Mouse (Mus musculus): ENCODE measurements around the gene Pnkd. TPM values are rescaled to one million over a fixed set of nuclear protein-coding genes. Genes with fewer than 3 reads are reported as not detected.

Pnkd gene
- polyA plus RNA-seq, 1 experiment: 50.1 TPM

DNA sequence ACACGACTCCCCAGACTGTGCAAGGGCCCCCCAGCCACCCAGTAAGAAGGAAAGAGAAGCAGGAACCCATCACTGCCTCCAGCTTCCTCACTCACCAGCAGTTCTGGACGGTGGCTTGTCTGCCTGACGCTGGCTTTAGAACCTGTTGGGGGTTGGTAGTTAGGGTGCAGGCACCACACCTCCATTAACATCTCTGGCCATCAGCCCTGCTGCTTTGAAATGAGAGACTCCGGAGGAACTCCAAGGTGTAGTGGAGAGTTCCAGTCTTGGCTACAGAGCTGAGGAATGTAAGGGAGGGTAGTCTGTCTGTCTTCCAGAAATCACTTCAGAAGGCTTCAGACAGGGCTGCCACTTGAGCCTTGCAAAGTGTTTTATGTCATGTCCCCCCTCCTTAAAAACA, 85.3 kb downstream of the Pnkd start:
- no peaks in the 10 kb centered on the region for H3K36me3 ChIP-seq (ENCODE audit: control insufficient read depth, insufficient read depth, low read length)
- DNase-seq: no peak
- 37% methylated on average over 4 of the region's 4 CpGs for WGBS
- H3K4me3 ChIP-seq (ENCODE audit: control insufficient read depth, insufficient read depth, low read length): no peak overlapping the region
- no peak overlapping the region for H3K27ac ChIP-seq (ENCODE audit: control insufficient read depth, insufficient read depth, low read length)
- peaks cover 7% of the 10 kb centered on the region for H3K4me1 ChIP-seq (replicated peaks; ENCODE audit: control insufficient read depth, insufficient read depth, low read length)
- H3K27me3 ChIP-seq (ENCODE audit: control insufficient read depth, insufficient read depth, low read length): no peaks in the 10 kb centered on the region
- TF ChIP-seq CTCF (IDR thresholded peaks at IDR 0.05; ENCODE audit: borderline replicate concordance, control insufficient read depth, extremely low read depth, insufficient read depth, low read length, poor library complexity): no peak
- no peak for TF ChIP-seq POLR2A (IDR thresholded peaks at IDR 0.05; ENCODE audit: control insufficient read depth, extremely low read depth, insufficient read depth, low read length, poor library complexity)

DNA sequence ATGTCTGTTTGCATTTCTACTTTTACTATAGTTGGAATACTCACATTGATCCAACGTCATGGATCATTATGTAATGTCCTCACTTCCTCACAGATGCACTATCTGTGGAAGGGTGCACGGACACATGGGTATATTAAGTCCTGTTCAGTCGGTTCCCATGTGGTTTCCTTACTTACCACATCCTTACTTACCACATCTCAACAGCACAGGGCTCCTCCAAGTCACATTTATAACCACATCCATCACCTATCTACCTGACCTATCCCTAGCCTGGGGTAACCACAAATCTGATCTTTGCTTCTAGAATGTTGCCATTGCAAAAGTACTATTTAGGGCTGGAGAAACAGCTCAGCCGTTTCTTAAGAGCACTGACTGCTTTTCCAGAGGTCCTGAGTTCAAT, 88.6 kb downstream of the Pnkd start:
- no peaks in the 10 kb centered on the region for H3K27me3 ChIP-seq (ENCODE audit: control insufficient read depth, insufficient read depth, low read length)
- H3K27ac ChIP-seq (ENCODE audit: control insufficient read depth, insufficient read depth, low read length): no peak overlapping the region
- TF ChIP-seq CTCF (IDR thresholded peaks at IDR 0.05; ENCODE audit: borderline replicate concordance, control insufficient read depth, extremely low read depth, insufficient read depth, low read length, poor library complexity) (no peak), POLR2A (IDR thresholded peaks at IDR 0.05; ENCODE audit: control insufficient read depth, extremely low read depth, insufficient read depth, low read length, poor library complexity) (no peak)
- H3K36me3 ChIP-seq (ENCODE audit: control insufficient read depth, insufficient read depth, low read length): no peaks in the 10 kb centered on the region
- H3K4me1 ChIP-seq (replicated peaks; ENCODE audit: control insufficient read depth, insufficient read depth, low read length): peaks cover 2% of the 10 kb centered on the region
- DNase-seq: no peak
- H3K4me3 ChIP-seq (ENCODE audit: control insufficient read depth, insufficient read depth, low read length): no peak overlapping the region
- WGBS: 5% methylated on average over 4 of the region's 4 CpGs

DNA sequence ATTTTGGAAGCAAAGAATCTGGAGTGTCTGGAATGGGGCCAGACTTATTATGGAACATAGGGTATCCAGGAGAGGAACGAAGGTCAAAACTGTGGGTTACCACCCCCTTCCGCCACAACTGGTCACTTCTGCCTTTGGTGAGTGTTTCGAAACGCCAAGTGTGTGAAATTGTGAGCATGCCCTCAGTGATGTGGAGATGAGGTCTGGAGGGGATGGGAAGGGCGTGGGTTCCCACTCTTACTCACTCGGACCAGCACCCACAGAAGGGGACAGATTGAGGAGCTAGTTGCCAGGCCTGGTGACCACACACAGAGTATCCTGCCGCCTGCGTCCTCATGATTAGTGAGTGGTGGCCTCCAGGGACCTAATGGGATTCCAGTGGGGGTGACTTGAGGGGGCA, 90.2 kb downstream of the Pnkd start, which contains the start of gene Slc11a1:
Slc11a1 (plus strand) TSS at position 216 of the 400 bp plus-strand sequence.
- H3K36me3 ChIP-seq (ENCODE audit: control insufficient read depth, insufficient read depth, low read length): no peaks in the 10 kb centered on the region
- no peak for TF ChIP-seq POLR2A (IDR thresholded peaks at IDR 0.05; ENCODE audit: control insufficient read depth, extremely low read depth, insufficient read depth, low read length, poor library complexity)
- TF ChIP-seq CTCF (IDR thresholded peaks at IDR 0.05; ENCODE audit: borderline replicate concordance, control insufficient read depth, extremely low read depth, insufficient read depth, low read length, poor library complexity): no peak
- 0 out of 2 replicates have a peak, but pooled peaks cover 3% of the 10 kb centered on the region for H3K4me1 ChIP-seq (replicated peaks; ENCODE audit: control insufficient read depth, insufficient read depth, low read length)
- no peaks in the 10 kb centered on the region for H3K27me3 ChIP-seq (ENCODE audit: control insufficient read depth, insufficient read depth, low read length)
- H3K4me3 ChIP-seq (ENCODE audit: control insufficient read depth, insufficient read depth, low read length): no peak within 1 kb of the TSS
- DNase-seq: no peak
- WGBS: 89% methylated on average over 8 of the region's 8 CpGs
- H3K27ac ChIP-seq (ENCODE audit: control insufficient read depth, insufficient read depth, low read length): no peak within 1 kb of the TSS

DNA sequence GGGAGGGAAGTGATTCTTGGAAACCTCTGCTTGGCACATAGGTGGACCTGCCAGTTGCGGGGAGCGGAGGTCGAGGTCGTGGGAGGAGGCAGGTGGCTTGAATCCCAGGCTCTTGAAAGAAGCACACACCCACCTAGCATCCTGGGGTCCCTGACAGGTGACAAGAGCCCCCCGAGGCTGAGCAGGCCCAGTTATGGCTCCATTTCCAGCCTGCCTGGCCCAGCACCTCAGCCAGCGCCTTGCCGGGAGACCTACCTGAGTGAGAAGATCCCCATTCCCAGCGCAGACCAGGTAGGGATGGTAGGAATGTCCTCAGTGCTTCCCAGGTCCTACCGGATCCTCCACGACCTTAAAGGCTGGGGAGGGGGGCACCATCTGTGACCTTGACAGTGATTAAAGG, 90.8 kb downstream of the Pnkd start:
- no peak overlapping the region for H3K4me3 ChIP-seq (ENCODE audit: control insufficient read depth, insufficient read depth, low read length)
- WGBS: 89% methylated on average over 10 of the region's 10 CpGs
- TF ChIP-seq CTCF (IDR thresholded peaks at IDR 0.05; ENCODE audit: borderline replicate concordance, control insufficient read depth, extremely low read depth, insufficient read depth, low read length, poor library complexity) (no peak), POLR2A (IDR thresholded peaks at IDR 0.05; ENCODE audit: control insufficient read depth, extremely low read depth, insufficient read depth, low read length, poor library complexity) (no peak)
- no peaks in the 10 kb centered on the region for H3K36me3 ChIP-seq (ENCODE audit: control insufficient read depth, insufficient read depth, low read length)
- DNase-seq: no peak
- H3K27me3 ChIP-seq (ENCODE audit: control insufficient read depth, insufficient read depth, low read length): no peaks in the 10 kb centered on the region
- H3K27ac ChIP-seq (ENCODE audit: control insufficient read depth, insufficient read depth, low read length): no peak overlapping the region
- H3K4me1 ChIP-seq (replicated peaks; ENCODE audit: control insufficient read depth, insufficient read depth, low read length): 0 out of 2 replicates have a peak, but pooled peaks cover 3% of the 10 kb centered on the region

DNA sequence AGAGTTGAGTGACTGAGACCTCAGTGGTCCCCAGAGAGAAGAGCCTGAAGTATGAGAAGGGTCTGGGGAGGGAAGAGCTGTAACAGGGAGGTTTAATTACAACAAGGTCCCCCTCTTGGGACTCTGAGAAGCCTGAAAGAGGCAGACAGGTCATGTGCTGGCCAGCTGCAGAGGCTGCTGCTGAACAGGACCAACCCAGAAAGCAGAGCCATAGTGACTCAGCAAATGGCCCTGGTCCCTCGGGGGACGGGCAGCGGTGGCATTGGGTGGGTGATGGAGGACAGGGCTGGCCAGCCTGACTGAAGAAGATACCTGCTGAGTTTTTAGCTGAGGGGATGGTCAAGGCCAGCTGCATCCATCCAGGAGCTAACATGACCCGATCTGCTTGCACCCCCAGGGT, 91.7 kb downstream of the Pnkd start:
- no peak for DNase-seq

DNA sequence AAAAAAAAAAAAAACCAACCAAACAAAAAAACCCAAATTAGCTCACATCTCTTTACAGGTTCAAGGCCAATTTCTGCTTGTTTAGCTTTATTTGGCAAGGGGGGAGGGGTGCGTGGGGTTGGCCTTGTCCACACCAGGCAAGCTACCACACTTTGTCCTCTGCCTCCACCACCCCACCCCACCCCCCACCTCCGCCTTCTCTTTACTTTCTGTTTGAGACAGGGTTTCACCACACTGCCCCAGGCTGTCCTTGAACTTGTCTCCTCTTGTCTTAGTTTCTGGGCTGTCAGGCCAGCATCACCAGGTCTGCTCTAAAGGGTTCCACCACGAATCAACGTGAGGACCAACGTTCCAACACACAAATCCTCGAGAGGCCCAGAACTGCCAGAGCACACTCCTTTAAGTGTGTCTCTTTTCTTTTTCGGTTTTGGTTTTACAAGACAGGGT, 94.4 kb downstream of the Pnkd start:
- H3K4me1 ChIP-seq (replicated peaks; ENCODE audit: control insufficient read depth, insufficient read depth, low read length): peaks cover 3% of the 10 kb centered on the region; the same call in 1 of the 2 replicates
- no peak overlapping the region for H3K27ac ChIP-seq (ENCODE audit: control insufficient read depth, insufficient read depth, low read length)
- H3K4me3 ChIP-seq (ENCODE audit: control insufficient read depth, insufficient read depth, low read length): no peak overlapping the region
- no peak for DNase-seq
- TF ChIP-seq CTCF (IDR thresholded peaks at IDR 0.05; ENCODE audit: borderline replicate concordance, control insufficient read depth, extremely low read depth, insufficient read depth, low read length, poor library complexity) (no peak), POLR2A (IDR thresholded peaks at IDR 0.05; ENCODE audit: control insufficient read depth, extremely low read depth, insufficient read depth, low read length, poor library complexity) (no peak)
- no peaks in the 10 kb centered on the region for H3K27me3 ChIP-seq (ENCODE audit: control insufficient read depth, insufficient read depth, low read length)
- WGBS: 75% methylated on average over 7 of the region's 7 CpGs
- H3K36me3 ChIP-seq (ENCODE audit: control insufficient read depth, insufficient read depth, low read length): no peaks in the 10 kb centered on the region

More for the DNA sequence above, 91.7 kb downstream of the Pnkd start:
- Histone ChIP-seq H3K36me3 (ENCODE audit: control insufficient read depth, insufficient read depth, low read length) (no peaks in the 10 kb centered on the region), H3K27me3 (ENCODE audit: control insufficient read depth, insufficient read depth, low read length) (no peaks in the 10 kb centered on the region), H3K4me3 (ENCODE audit: control insufficient read depth, insufficient read depth, low read length) (no peak overlapping the region), H3K4me1 (replicated peaks; ENCODE audit: control insufficient read depth, insufficient read depth, low read length) (0 out of 2 replicates have a peak, but pooled peaks cover 3% of the 10 kb centered on the region), H3K27ac (ENCODE audit: control insufficient read depth, insufficient read depth, low read length) (no peak overlapping the region)
- no peak for TF ChIP-seq POLR2A (IDR thresholded peaks at IDR 0.05; ENCODE audit: control insufficient read depth, extremely low read depth, insufficient read depth, low read length, poor library complexity)
- TF ChIP-seq CTCF (IDR thresholded peaks at IDR 0.05; ENCODE audit: borderline replicate concordance, control insufficient read depth, extremely low read depth, insufficient read depth, low read length, poor library complexity): no peak
- WGBS: 67% methylated on average over 4 of the region's 4 CpGs

DNA sequence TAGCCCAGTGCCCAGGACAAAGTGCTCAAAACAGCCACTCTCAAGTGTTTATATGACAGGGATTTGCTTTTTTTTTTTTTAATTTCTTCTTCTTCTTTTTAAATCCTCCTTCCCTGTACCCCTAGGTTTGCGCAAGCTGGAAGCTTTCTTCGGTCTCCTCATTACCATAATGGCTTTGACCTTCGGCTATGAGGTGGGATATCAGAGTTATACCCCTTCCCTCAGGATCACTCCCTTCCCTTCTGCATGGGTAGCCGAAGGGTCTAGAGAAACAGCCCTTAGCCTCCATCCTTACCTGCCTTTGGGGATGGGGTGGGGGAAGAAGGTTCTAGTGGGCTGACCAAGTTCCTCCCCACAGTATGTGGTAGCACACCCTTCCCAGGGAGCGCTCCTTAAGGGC, 95.8 kb downstream of the Pnkd start:
- DNase-seq: no peak
- no peaks in the 10 kb centered on the region for H3K27me3 ChIP-seq (ENCODE audit: control insufficient read depth, insufficient read depth, low read length)
- H3K4me3 ChIP-seq (ENCODE audit: control insufficient read depth, insufficient read depth, low read length): no peak overlapping the region
- WGBS: 96% methylated on average over 5 of the region's 5 CpGs
- no peak overlapping the region for H3K27ac ChIP-seq (ENCODE audit: control insufficient read depth, insufficient read depth, low read length)
- peaks cover 3% of the 10 kb centered on the region; the same call in 1 of the 2 replicates for H3K4me1 ChIP-seq (replicated peaks; ENCODE audit: control insufficient read depth, insufficient read depth, low read length)
- TF ChIP-seq POLR2A (IDR thresholded peaks at IDR 0.05; ENCODE audit: control insufficient read depth, extremely low read depth, insufficient read depth, low read length, poor library complexity) (no peak), CTCF (IDR thresholded peaks at IDR 0.05; ENCODE audit: borderline replicate concordance, control insufficient read depth, extremely low read depth, insufficient read depth, low read length, poor library complexity) (no peak)
- H3K36me3 ChIP-seq (ENCODE audit: control insufficient read depth, insufficient read depth, low read length): no peaks in the 10 kb centered on the region

All from thymus, adult 2 months (tissue).